Mouse (Mus musculus) ES-CJ7 (cell line): ENCODE data around the gene Kdelc1.

Experiments used
- DNase-seq: peaks from one replicate; pipeline ENCODE4 v3.0.0; 2011; ENCODE audit warnings: low read depth, low spot score

Gene Kdelc1

DNA sequence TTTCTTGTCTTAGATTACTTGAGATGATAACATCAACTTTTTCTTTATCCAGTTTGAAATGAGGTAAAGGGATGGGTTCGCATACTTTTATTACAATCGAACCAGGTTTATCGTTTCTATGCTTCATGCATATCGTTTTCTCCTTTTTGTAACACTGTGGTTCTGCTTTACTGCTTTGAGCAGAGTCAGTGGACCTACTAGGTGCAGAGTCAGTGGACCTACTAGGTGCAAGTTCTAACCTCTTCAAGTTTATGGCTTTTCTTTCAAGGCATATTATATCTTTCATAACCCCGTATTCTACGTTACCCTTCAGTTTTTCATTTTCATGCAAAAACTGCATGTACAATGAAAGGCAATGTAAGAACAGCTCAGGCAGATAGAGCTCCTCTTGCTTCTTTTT lies 55.2 kb downstream of the Kdelc1 start:
- DNase-seq = no peak

GRCm38 (mm10) chr1:44061836-44062235 lies 56.8 kb downstream of the Kdelc1 start, which contains the start of gene Gm8251:
Gene Gm8251, minus strand, starts transcription at chr1:44061936.
- no peak for DNase-seq

GRCm38 (mm10) chr1:44057805-44058204 lies 60.8 kb downstream of the Kdelc1 start:
- no peak for DNase-seq
